Mouse (Mus musculus): ENCODE data around the gene Il17d.
A peak's percentile ranks its signal among the peaks of the same experiment; 100 is the strongest.

The Il17d gene

GRCm38 (mm10) chr14:57524671-57525387 lies at the start of gene Il17d:
Gene Il17d (plus strand): TSS chr14:57524777.
- DNase-seq, result peak; percentile 62 to 72

- no peak for DNase-seq
Measured at GRCm38 (mm10) chr14:57475057-57475456, 49.5 kb upstream of the Il17d start.

- no peak for DNase-seq
Measured at GRCm38 (mm10) chr14:57482262-57482661, 42.3 kb upstream of the Il17d start.

- DNase-seq, result no peak
Measured at GRCm38 (mm10) chr14:57484183-57484582, 40.4 kb upstream of the Il17d start.

- DNase-seq, result no peak
Measured at GRCm38 (mm10) chr14:57489696-57490095, 34.9 kb upstream of the Il17d start.

GRCm38 (mm10) chr14:57493840-57494239 lies 30.7 kb upstream of the Il17d start:
- DNase-seq, result no peak

- no peak for DNase-seq
Measured at GRCm38 (mm10) chr14:57503729-57504128, 20.8 kb upstream of the Il17d start.

- no peak for DNase-seq
Measured at GRCm38 (mm10) chr14:57509554-57509953, 15.0 kb upstream of the Il17d start.

GRCm38 (mm10) chr14:57515156-57515762 lies 9.3 kb upstream of the Il17d start:
- DNase-seq, result no peak

GRCm38 (mm10) chr14:57517001-57517400 lies 7.6 kb upstream of the Il17d start:
- no peak for DNase-seq

- DNase-seq, result no peak
Measured at GRCm38 (mm10) chr14:57523762-57524161, 815 bp upstream of the Il17d start.

- peak; percentile 82 to 89 for DNase-seq
Measured at GRCm38 (mm10) chr14:57525388-57526049, 942 bp downstream of the Il17d start.

- DNase-seq, result no peak
Measured at GRCm38 (mm10) chr14:57526050-57526623, 1.6 kb downstream of the Il17d start.

GRCm38 (mm10) chr14:57527122-57527521 lies 2.5 kb downstream of the Il17d start:
- DNase-seq, result no peak

- no peak for DNase-seq
Measured at GRCm38 (mm10) chr14:57527598-57527997, 3.0 kb downstream of the Il17d start.

GRCm38 (mm10) chr14:57529086-57529785 lies 4.7 kb downstream of the Il17d start:
- DNase-seq, result peak in 1 of 2 experiments; percentile 37

- DNase-seq, result no peak
Measured at GRCm38 (mm10) chr14:57529786-57530515, 5.4 kb downstream of the Il17d start.

- DNase-seq, result no peak
Measured at GRCm38 (mm10) chr14:57532577-57532976, 8.0 kb downstream of the Il17d start.

- peak; percentile 80 for DNase-seq
Measured at GRCm38 (mm10) chr14:57533214-57533613, 8.6 kb downstream of the Il17d start.

GRCm38 (mm10) chr14:57533841-57534240 lies 9.3 kb downstream of the Il17d start:
- DNase-seq, result no peak

GRCm38 (mm10) chr14:57534346-57534745 lies 9.8 kb downstream of the Il17d start:
- no peak for DNase-seq

- DNase-seq, result peak; percentile 65 to 70
Measured at GRCm38 (mm10) chr14:57534961-57535360, 10.4 kb downstream of the Il17d start.
